Mouse (Mus musculus): ENCODE measurements around the gene Trio. TPM values are rescaled to one million over a fixed set of nuclear protein-coding genes. Genes with fewer than 3 reads are reported as not detected.
A peak's percentile ranks its signal among the peaks of the same experiment; 100 is the strongest.

Trio gene
- polyA plus RNA-seq, 1 experiment from 2014 or later = 14.0 TPM

GRCm38 (mm10) chr15:27925004-27925635, 100.5 kb downstream of the Trio start:
- no peaks in the 10 kb centered on the region for H3K36me3 ChIP-seq (ENCODE audit: control insufficient read depth, insufficient read depth, low read length)
- no peak overlapping the region for H3K9ac ChIP-seq (ENCODE audit: low read depth, low read length)
- no peak overlapping the region for H3K4me2 ChIP-seq
- no peak overlapping the region for H3K4me3 ChIP-seq (ENCODE audit: low read depth, low read length)
- H3K27me3 ChIP-seq (replicated peaks; ENCODE audit: control insufficient read depth, insufficient read depth, low read length) = no peaks in the 10 kb centered on the region
- H3K27ac ChIP-seq (ENCODE audit: low read depth, low read length) = no peak overlapping the region
- ATAC-seq (replicated peaks; ENCODE audit: low FRiP score) = no peak
- peaks cover 23% of the 10 kb centered on the region for H3K4me1 ChIP-seq (replicated peaks; ENCODE audit: control insufficient read depth, insufficient read depth, low read length)
- WGBS = 35% methylated on average over 15 of the region's 15 CpGs
- H3K9me3 ChIP-seq (ENCODE audit: control insufficient read depth, low read length) = no peaks in the 10 kb centered on the region
- DNase-seq (ENCODE audit: low spot score) = no peak

- H3K4me3 ChIP-seq (ENCODE audit: low read depth, low read length) = no peak overlapping the region
- DNase-seq (ENCODE audit: low spot score) = no peak
- no peak for ATAC-seq (replicated peaks; ENCODE audit: low FRiP score)
- no peak overlapping the region for H3K9ac ChIP-seq (ENCODE audit: low read depth, low read length)
- peak overlapping the region; percentile 68; the same call in 1 of the 2 replicates for H3K4me2 ChIP-seq
- WGBS = 24% methylated on average over 5 of the region's 5 CpGs
- H3K9me3 ChIP-seq (ENCODE audit: control insufficient read depth, low read length) = no peaks in the 10 kb centered on the region
- no peaks in the 10 kb centered on the region for H3K27me3 ChIP-seq (replicated peaks; ENCODE audit: control insufficient read depth, insufficient read depth, low read length)
- no peak overlapping the region for H3K27ac ChIP-seq (ENCODE audit: low read depth, low read length)
- H3K4me1 ChIP-seq (replicated peaks; ENCODE audit: control insufficient read depth, insufficient read depth, low read length) = peaks cover 23% of the 10 kb centered on the region
- H3K36me3 ChIP-seq (ENCODE audit: control insufficient read depth, insufficient read depth, low read length) = no peaks in the 10 kb centered on the region
Observed at GRCm38 (mm10) chr15:27923987-27924341, 101.7 kb downstream of the Trio start.

DNA sequence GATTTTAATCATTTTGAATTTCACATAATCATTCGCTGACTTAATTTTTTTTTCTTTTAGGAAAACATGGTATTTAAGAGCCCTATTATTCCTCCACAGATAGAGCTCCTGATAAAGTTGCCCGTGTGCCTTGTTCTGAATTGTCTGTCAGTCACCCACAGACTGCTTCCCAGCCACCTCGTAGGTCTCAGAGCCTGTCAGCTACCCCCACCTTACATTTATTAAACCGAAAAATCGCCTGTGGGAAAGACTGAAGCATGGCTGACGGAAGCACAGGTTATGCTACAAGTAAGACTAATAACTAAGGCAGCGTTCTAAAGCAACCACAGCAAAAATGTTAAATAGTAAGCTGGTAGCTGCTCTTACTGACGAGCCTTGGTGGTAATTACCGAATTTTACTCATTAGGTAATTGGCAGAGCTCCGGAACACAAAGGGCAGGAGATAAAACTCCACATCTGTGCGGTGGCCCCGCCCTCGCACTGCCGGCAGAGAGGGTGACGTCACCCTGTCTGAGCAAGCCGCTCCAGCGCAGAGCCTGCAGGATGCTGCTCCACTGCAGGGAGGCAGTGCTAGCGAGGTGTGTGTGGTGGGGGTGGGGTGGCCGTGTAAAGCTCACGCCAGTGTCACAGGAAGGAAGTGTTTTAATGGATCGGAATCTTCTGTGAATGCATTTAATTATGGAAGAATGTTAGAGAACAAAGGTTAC, 102.2 kb downstream of the Trio start:
- H3K27ac ChIP-seq (ENCODE audit: low read depth, low read length) = no peak overlapping the region
- H3K9ac ChIP-seq (ENCODE audit: low read depth, low read length) = no peak overlapping the region
- H3K9me3 ChIP-seq (ENCODE audit: control insufficient read depth, low read length) = no peaks in the 10 kb centered on the region
- DNase-seq (ENCODE audit: low spot score) = peak; percentile 79
- peak overlapping the region; percentile 68 for H3K4me2 ChIP-seq
- H3K4me1 ChIP-seq (replicated peaks; ENCODE audit: control insufficient read depth, insufficient read depth, low read length) = peaks cover 23% of the 10 kb centered on the region
- WGBS = 7% methylated on average over 21 of the region's 21 CpGs
- H3K27me3 ChIP-seq (replicated peaks; ENCODE audit: control insufficient read depth, insufficient read depth, low read length) = no peaks in the 10 kb centered on the region
- H3K36me3 ChIP-seq (ENCODE audit: control insufficient read depth, insufficient read depth, low read length) = no peaks in the 10 kb centered on the region
- H3K4me3 ChIP-seq (ENCODE audit: low read depth, low read length) = peak overlapping the region; percentile 29
- ATAC-seq (replicated peaks; ENCODE audit: low FRiP score) = peak; percentile 87

DNA sequence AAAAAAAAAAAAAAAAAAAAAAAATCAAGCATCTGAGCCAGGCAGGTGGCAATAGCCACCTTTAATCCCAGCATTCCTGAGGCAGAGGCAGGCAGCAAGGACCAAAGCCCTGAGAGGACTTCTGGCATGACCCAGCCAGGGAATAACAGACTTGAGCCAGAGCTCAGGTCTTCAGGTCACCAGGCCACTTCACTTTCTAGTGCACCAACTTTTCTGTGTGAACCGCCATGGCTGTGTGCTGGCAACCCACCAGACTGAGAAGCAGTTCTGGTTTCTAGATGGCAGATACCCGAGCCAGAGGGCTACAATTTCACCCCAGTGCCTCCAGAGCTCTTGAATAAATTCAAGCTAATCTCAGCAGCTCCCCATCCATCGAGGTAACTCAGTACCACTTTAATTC, 104.9 kb downstream of the Trio start:
- Histone ChIP-seq H3K9me3 (ENCODE audit: control insufficient read depth, low read length) (no peaks in the 10 kb centered on the region), H3K27ac (ENCODE audit: low read depth, low read length) (no peak overlapping the region), H3K4me3 (ENCODE audit: low read depth, low read length) (no peak overlapping the region), H3K27me3 (replicated peaks; ENCODE audit: control insufficient read depth, insufficient read depth, low read length) (no peaks in the 10 kb centered on the region), H3K4me1 (replicated peaks; ENCODE audit: control insufficient read depth, insufficient read depth, low read length) (peaks cover 17% of the 10 kb centered on the region), H3K4me2 (no peak overlapping the region), H3K36me3 (ENCODE audit: control insufficient read depth, insufficient read depth, low read length) (no peaks in the 10 kb centered on the region), H3K9ac (ENCODE audit: low read depth, low read length) (no peak overlapping the region)
- DNase-seq (ENCODE audit: low spot score) (no peak), ATAC-seq (replicated peaks; ENCODE audit: low FRiP score) (no peak)
- WGBS = 65% methylated on average over 3 of the region's 3 CpGs

- Histone ChIP-seq H3K36me3 (ENCODE audit: control insufficient read depth, insufficient read depth, low read length) (no peaks in the 10 kb centered on the region), H3K9me3 (ENCODE audit: control insufficient read depth, low read length) (no peaks in the 10 kb centered on the region), H3K4me1 (replicated peaks; ENCODE audit: control insufficient read depth, insufficient read depth, low read length) (peaks cover 9% of the 10 kb centered on the region), H3K27me3 (replicated peaks; ENCODE audit: control insufficient read depth, insufficient read depth, low read length) (no peaks in the 10 kb centered on the region), H3K9ac (ENCODE audit: low read depth, low read length) (no peak overlapping the region), H3K4me3 (ENCODE audit: low read depth, low read length) (no peak overlapping the region), H3K27ac (ENCODE audit: low read depth, low read length) (no peak overlapping the region), H3K4me2 (no peak overlapping the region)
- DNase-seq (ENCODE audit: low spot score) (no peak), ATAC-seq (replicated peaks; ENCODE audit: low FRiP score) (no peak; the same call in 1 of the 2 replicates)
- 19% methylated on average over 5 of the region's 5 CpGs for WGBS
Observed at GRCm38 (mm10) chr15:27919540-27919939, 106.1 kb downstream of the Trio start.

DNA sequence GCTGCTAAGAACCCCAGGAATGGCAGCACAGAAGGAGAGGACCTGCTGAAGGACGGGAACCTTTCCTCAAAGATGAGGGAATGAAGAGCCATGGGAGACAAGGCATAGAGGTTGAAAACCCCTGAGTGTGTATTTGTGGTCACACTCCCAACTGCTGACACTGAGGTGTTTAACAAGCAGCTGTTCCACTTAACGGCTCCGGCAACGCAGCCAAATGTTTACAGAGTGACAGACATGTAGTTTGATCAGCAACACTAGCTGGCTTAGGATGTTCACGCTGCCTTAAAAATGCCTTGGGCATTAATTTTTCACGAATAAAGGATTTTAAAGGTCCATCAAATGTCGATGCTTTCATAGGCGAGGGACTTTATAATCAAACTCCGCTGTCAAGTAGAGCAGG, 106.8 kb downstream of the Trio start:
- Histone ChIP-seq H3K36me3 (ENCODE audit: control insufficient read depth, insufficient read depth, low read length) (no peaks in the 10 kb centered on the region), H3K9ac (ENCODE audit: low read depth, low read length) (no peak overlapping the region), H3K27ac (ENCODE audit: low read depth, low read length) (no peak overlapping the region), H3K9me3 (ENCODE audit: control insufficient read depth, low read length) (no peaks in the 10 kb centered on the region), H3K27me3 (replicated peaks; ENCODE audit: control insufficient read depth, insufficient read depth, low read length) (no peaks in the 10 kb centered on the region), H3K4me2 (no peak overlapping the region), H3K4me1 (replicated peaks; ENCODE audit: control insufficient read depth, insufficient read depth, low read length) (peaks cover 9% of the 10 kb centered on the region), H3K4me3 (ENCODE audit: low read depth, low read length) (no peak overlapping the region)
- no peak for ATAC-seq (replicated peaks; ENCODE audit: low FRiP score)
- WGBS = 81% methylated on average over 9 of the region's 9 CpGs
- no peak for DNase-seq (ENCODE audit: low spot score)

- Histone ChIP-seq H3K9me3 (ENCODE audit: control insufficient read depth, low read length) (no peaks in the 10 kb centered on the region), H3K9ac (ENCODE audit: low read depth, low read length) (no peak overlapping the region), H3K36me3 (ENCODE audit: control insufficient read depth, insufficient read depth, low read length) (no peaks in the 10 kb centered on the region), H3K4me2 (no peak overlapping the region), H3K4me3 (ENCODE audit: low read depth, low read length) (no peak overlapping the region), H3K27me3 (replicated peaks; ENCODE audit: control insufficient read depth, insufficient read depth, low read length) (no peaks in the 10 kb centered on the region), H3K4me1 (replicated peaks; ENCODE audit: control insufficient read depth, insufficient read depth, low read length) (no peaks in the 10 kb centered on the region), H3K27ac (ENCODE audit: low read depth, low read length) (no peak overlapping the region)
- 52% methylated on average over 4 of the region's 4 CpGs for WGBS
- ATAC-seq (replicated peaks; ENCODE audit: low FRiP score) = no peak
- DNase-seq (ENCODE audit: low spot score) = no peak
Observed at GRCm38 (mm10) chr15:27916204-27916603, 109.4 kb downstream of the Trio start.

- no peak overlapping the region for H3K4me2 ChIP-seq
- H3K27me3 ChIP-seq (replicated peaks; ENCODE audit: control insufficient read depth, insufficient read depth, low read length) = no peaks in the 10 kb centered on the region
- no peak overlapping the region for H3K4me3 ChIP-seq (ENCODE audit: low read depth, low read length)
- no peak overlapping the region for H3K27ac ChIP-seq (ENCODE audit: low read depth, low read length)
- ATAC-seq (replicated peaks; ENCODE audit: low FRiP score) (no peak), DNase-seq (ENCODE audit: low spot score) (no peak)
- H3K36me3 ChIP-seq (ENCODE audit: control insufficient read depth, insufficient read depth, low read length) = no peaks in the 10 kb centered on the region
- H3K9ac ChIP-seq (ENCODE audit: low read depth, low read length) = no peak overlapping the region
- H3K4me1 ChIP-seq (replicated peaks; ENCODE audit: control insufficient read depth, insufficient read depth, low read length) = no peaks in the 10 kb centered on the region
- H3K9me3 ChIP-seq (ENCODE audit: control insufficient read depth, low read length) = no peaks in the 10 kb centered on the region
- 67% methylated on average over 3 of the region's 3 CpGs for WGBS
Observed at GRCm38 (mm10) chr15:27913013-27913412, 112.6 kb downstream of the Trio start.

GRCm38 (mm10) chr15:27911196-27911595, 114.5 kb downstream of the Trio start:
- no peaks in the 10 kb centered on the region for H3K27me3 ChIP-seq (replicated peaks; ENCODE audit: control insufficient read depth, insufficient read depth, low read length)
- H3K4me2 ChIP-seq = no peak overlapping the region
- H3K4me1 ChIP-seq (replicated peaks; ENCODE audit: control insufficient read depth, insufficient read depth, low read length) = no peaks in the 10 kb centered on the region
- H3K36me3 ChIP-seq (ENCODE audit: control insufficient read depth, insufficient read depth, low read length) = no peaks in the 10 kb centered on the region
- no peak for DNase-seq (ENCODE audit: low spot score)
- 85% methylated on average over 9 of the region's 9 CpGs for WGBS
- H3K9ac ChIP-seq (ENCODE audit: low read depth, low read length) = no peak overlapping the region
- ATAC-seq (replicated peaks; ENCODE audit: low FRiP score) = no peak
- no peak overlapping the region for H3K27ac ChIP-seq (ENCODE audit: low read depth, low read length)
- H3K9me3 ChIP-seq (ENCODE audit: control insufficient read depth, low read length) = no peaks in the 10 kb centered on the region
- no peak overlapping the region for H3K4me3 ChIP-seq (ENCODE audit: low read depth, low read length)

Measured in liver, embryonic 11.5 days (tissue).